Mouse (Mus musculus) forebrain, embryonic 10.5 days (tissue): ENCODE results near the gene Vstm4. TPM values are rescaled to one million over a fixed set of nuclear protein-coding genes. Genes with fewer than 3 reads are reported as not detected.

ENCODE experiments used
- DNase-seq: peaks from one replicate; pipeline ENCODE4 v3.0.0-alpha.2; 2017; ENCODE audit warnings: low spot score; ENCODE audit errors: extremely low spot score
- H3K27ac ChIP-seq: fragments of 300-500 bp; sonication (generic); 2 replicates; pipeline ENCODE4 v1.5.1; 2016; ENCODE audit warnings: mild to moderate bottlenecking
- H3K27me3 ChIP-seq: fragments of 300-500 bp; sonication (generic); 2 replicates; pipeline ENCODE4 v1.6.1; 2016; ENCODE audit warnings: mild to moderate bottlenecking; ENCODE audit not compliant: poor library complexity, severe bottlenecking
- H3K36me3 ChIP-seq: fragments of 300-500 bp; sonication (generic); replicated peaks from 2 replicates; pipeline ENCODE4 v1.6.1; 2016; ENCODE audit warnings: mild to moderate bottlenecking, moderate library complexity
- H3K4me1 ChIP-seq: fragments of 300-500 bp; sonication (generic); 2 replicates; pipeline ENCODE4 v1.6.1; 2016
- H3K4me3 ChIP-seq: fragments of 300-500 bp; sonication (generic); 2 replicates; pipeline ENCODE4 v1.5.1; 2016; ENCODE audit warnings: mild to moderate bottlenecking, moderate library complexity
- H3K9me3 ChIP-seq: fragments of 300-500 bp; sonication (generic); 2 replicates; pipeline ENCODE4 v1.6.1; 2016; ENCODE audit warnings: mild to moderate bottlenecking, moderate library complexity
- WGBS: fragments of 180-500 bp; shearing (Covaris S2); methylation state at CpG from one replicate; pipeline ENCODE4 v1.1.7; 2016; 5-methylcytosine and 5-hydroxymethylcytosine counted together
- polyA plus RNA-seq: library from polyadenylated mRNA; unstranded; fragments of >200 nt; fragmentation: Nextera tagmentation; extraction: Ambion mirVana; gene quantifications from 2 replicates; pipeline ENCODE4 v1.2.1, GENCODE M21; 2016

The Vstm4 gene
- polyA plus RNA-seq, 1 experiment from 2014 or later = 2.1 TPM

GRCm38 (mm10) chr14:32970700-32971099, 114.1 kb downstream of the Vstm4 start:
- 81% methylated on average over 9 of the region's 9 CpGs for WGBS
- Histone ChIP-seq H3K9me3 (no peaks in the 10 kb centered on the region), H3K27me3 (no peaks in the 10 kb centered on the region), H3K4me3 (no peak overlapping the region), H3K27ac (no peak overlapping the region), H3K36me3 (no peaks in the 10 kb centered on the region), H3K4me1 (no peaks in the 10 kb centered on the region)
- no peak for DNase-seq

- Histone ChIP-seq H3K4me3 (no peak overlapping the region), H3K4me1 (0 out of 2 replicates have a peak, but pooled peaks cover 5% of the 10 kb centered on the region), H3K27me3 (no peaks in the 10 kb centered on the region), H3K9me3 (no peaks in the 10 kb centered on the region), H3K27ac (no peak overlapping the region), H3K36me3 (no peaks in the 10 kb centered on the region)
- DNase-seq = no peak
- WGBS = 86% methylated on average over 6 of the region's 6 CpGs
Measured at GRCm38 (mm10) chr14:32984176-32984738, 127.7 kb downstream of the Vstm4 start.

GRCm38 (mm10) chr14:32986659-32987058, 130.1 kb downstream of the Vstm4 start:
- no peak overlapping the region for H3K4me3 ChIP-seq
- no peak overlapping the region for H3K27ac ChIP-seq
- H3K27me3 ChIP-seq = no peaks in the 10 kb centered on the region
- no peaks in the 10 kb centered on the region for H3K36me3 ChIP-seq
- no peaks in the 10 kb centered on the region for H3K4me1 ChIP-seq
- 75% methylated on average over 4 of the region's 4 CpGs for WGBS
- no peaks in the 10 kb centered on the region for H3K9me3 ChIP-seq
- no peak for DNase-seq

Other genes with a start within 250 kb of the Vstm4 start
- 0.05 TPM in 1 of 2 replicates, not detected in the other for gene 3425401B19Rik, start 171.5 kb upstream of the Vstm4 start, polyA plus RNA-seq
- gene Tmem273, start 70.8 kb upstream of the Vstm4 start, polyA plus RNA-seq = 0.37 and 0.62 TPM in 2 replicates
- not detected in 2 replicates for gene Fam170b, start 22.8 kb upstream of the Vstm4 start, polyA plus RNA-seq
- gene Lrrc18, start 134.6 kb downstream of the Vstm4 start, polyA plus RNA-seq = 0.32 and 0.50 TPM in 2 replicates